Mouse (Mus musculus) midbrain, embryonic 15.5 days (tissue): ENCODE measurements around the gene Zfand2b. TPM values are rescaled to one million over a fixed set of nuclear protein-coding genes. Genes with fewer than 3 reads are reported as not detected.

Source experiments
- ATAC-seq: fragments of 200-750 bp; cut with Nextera tagmentation; replicated peaks from 2 replicates; pipeline ENCODE4 v1.8.0; 2017; ENCODE audit warnings: moderate TSS enrichment
- H3K27ac ChIP-seq: fragments of 300-500 bp; sonication (generic); 2 replicates; pipeline ENCODE4 v1.5.1; 2015; ENCODE audit warnings: mild to moderate bottlenecking, inconsistent platforms
- H3K27me3 ChIP-seq: fragments of 300-500 bp; sonication (generic); replicated peaks from 2 replicates; pipeline ENCODE4 v1.6.1; 2015; ENCODE audit warnings: inconsistent platforms
- H3K36me3 ChIP-seq: fragments of 300-500 bp; sonication (generic); replicated peaks from 2 replicates; pipeline ENCODE4 v1.6.1; 2015; ENCODE audit warnings: inconsistent platforms
- H3K4me1 ChIP-seq: fragments of 300-500 bp; sonication (generic); 2 replicates; pipeline ENCODE4 v1.6.1; 2015; ENCODE audit warnings: inconsistent platforms
- H3K4me2 ChIP-seq: fragments of 300-500 bp; sonication (generic); 2 replicates; pipeline ENCODE4 v1.6.1; 2015; ENCODE audit warnings: inconsistent platforms, mild to moderate bottlenecking, moderate library complexity
- H3K4me3 ChIP-seq: fragments of 300-500 bp; sonication (generic); 2 replicates; pipeline ENCODE4 v1.5.1; 2015; ENCODE audit warnings: mild to moderate bottlenecking, inconsistent platforms
- H3K9ac ChIP-seq: fragments of 300-500 bp; sonication (generic); 2 replicates; pipeline ENCODE4 v1.6.1; 2015; ENCODE audit warnings: mild to moderate bottlenecking, inconsistent platforms
- H3K9me3 ChIP-seq: fragments of 300-500 bp; sonication (generic); 2 replicates; pipeline ENCODE4 v1.6.1; 2016; ENCODE audit warnings: inconsistent platforms
- WGBS: fragments of 180-500 bp; shearing (Covaris S2); methylation state at CpG from one replicate; pipeline ENCODE4 v1.1.7; 2015; ENCODE audit warnings: mixed read lengths; 5-methylcytosine and 5-hydroxymethylcytosine counted together
- polyA plus RNA-seq: library from polyadenylated mRNA; unstranded; fragments of >200 nt; fragmentation: Nextera tagmentation; extraction: Ambion mirVana; gene quantifications from 2 replicates; pipeline ENCODE4 v1.2.1, GENCODE M21; 2015

Gene Zfand2b
- polyA plus RNA-seq, 1 experiment from 2014 or later = 38.3 TPM

GRCm38 (mm10) chr1:75208967-75209678 lies 40.7 kb downstream of the Zfand2b start:
- Histone ChIP-seq H3K4me3 (peak overlapping the region; percentile 20), H3K9ac (peak overlapping the region; percentile 35), H3K36me3 (0 out of 2 replicates have a peak, but pooled peaks cover 11% of the 10 kb centered on the region), H3K27ac (no peak overlapping the region), H3K27me3 (no peaks in the 10 kb centered on the region), H3K4me1 (peaks cover 38% of the 10 kb centered on the region), H3K4me2 (peak overlapping the region; percentile 82), H3K9me3 (no peaks in the 10 kb centered on the region)
- ATAC-seq = no peak
- 14% methylated on average over 34 of the region's 34 CpGs for WGBS

- Histone ChIP-seq H3K4me2 (peak within 1 kb of the TSS; percentile 82), H3K9me3 (no peaks in the 10 kb centered on the region), H3K27me3 (no peaks in the 10 kb centered on the region), H3K4me3 (peak within 1 kb of the TSS; percentile 83), H3K36me3 (peaks cover 16% of the 10 kb centered on the region; the same call in 1 of the 2 replicates), H3K27ac (peak within 1 kb of the TSS; percentile 60; the same call in 1 of the 2 replicates), H3K9ac (peak within 1 kb of the TSS; percentile 95), H3K4me1 (peaks cover 38% of the 10 kb centered on the region)
- 5% methylated on average over 42 of the region's 42 CpGs for WGBS
- ATAC-seq = peak; percentile 96
Observed at GRCm38 (mm10) chr1:75210136-75211087, 42.0 kb downstream of the Zfand2b start, which contains the start of the genes Glb1l and Stk16. Gene Glb1l (minus strand): TSS chr1:75210813. Gene Stk16 (plus strand): TSS chr1:75210838.

- peaks cover 38% of the 10 kb centered on the region for H3K4me1 ChIP-seq
- 11% methylated on average over 17 of the region's 17 CpGs for WGBS
- H3K9me3 ChIP-seq = no peaks in the 10 kb centered on the region
- H3K27me3 ChIP-seq = 0 out of 2 replicates have a peak, but pooled peaks cover 3% of the 10 kb centered on the region
- peak overlapping the region; percentile 83 for H3K4me3 ChIP-seq
- H3K36me3 ChIP-seq = peaks cover 16% of the 10 kb centered on the region; the same call in 1 of the 2 replicates
- H3K27ac ChIP-seq = peak overlapping the region; percentile 60; the same call in 1 of the 2 replicates
- H3K9ac ChIP-seq = peak overlapping the region; percentile 95
- peak overlapping the region; percentile 82 for H3K4me2 ChIP-seq
- ATAC-seq = peak; percentile 11; the same call in 1 of the 2 replicates
Observed at GRCm38 (mm10) chr1:75211141-75211708, 42.8 kb downstream of the Zfand2b start.

GRCm38 (mm10) chr1:75212542-75212941 lies 44.1 kb downstream of the Zfand2b start:
- H3K27ac ChIP-seq = no peak overlapping the region
- H3K9ac ChIP-seq = no peak overlapping the region
- peaks cover 13% of the 10 kb centered on the region for H3K27me3 ChIP-seq
- no peak for ATAC-seq
- H3K4me3 ChIP-seq = no peak overlapping the region
- peaks cover 38% of the 10 kb centered on the region for H3K4me1 ChIP-seq
- WGBS = 91% methylated on average over 4 of the region's 4 CpGs
- H3K9me3 ChIP-seq = no peaks in the 10 kb centered on the region
- H3K36me3 ChIP-seq = peaks cover 16% of the 10 kb centered on the region; the same call in 1 of the 2 replicates
- H3K4me2 ChIP-seq = no peak overlapping the region

- no peak for ATAC-seq
- no peaks in the 10 kb centered on the region for H3K9me3 ChIP-seq
- H3K4me3 ChIP-seq = no peak overlapping the region
- H3K36me3 ChIP-seq = peaks cover 16% of the 10 kb centered on the region; the same call in 1 of the 2 replicates
- no peak overlapping the region for H3K27ac ChIP-seq
- H3K4me2 ChIP-seq = no peak overlapping the region
- peaks cover 38% of the 10 kb centered on the region for H3K4me1 ChIP-seq
- no peak overlapping the region for H3K9ac ChIP-seq
- 89% methylated on average over 7 of the region's 7 CpGs for WGBS
- peaks cover 19% of the 10 kb centered on the region for H3K27me3 ChIP-seq
Observed at GRCm38 (mm10) chr1:75213096-75213495, 44.6 kb downstream of the Zfand2b start.

GRCm38 (mm10) chr1:75214442-75214841 lies 46.0 kb downstream of the Zfand2b start:
- ATAC-seq = no peak
- WGBS = 83% methylated on average over 2 of the region's 2 CpGs
- Histone ChIP-seq H3K27ac (no peak overlapping the region), H3K27me3 (peaks cover 27% of the 10 kb centered on the region), H3K9me3 (no peaks in the 10 kb centered on the region), H3K4me3 (no peak overlapping the region), H3K9ac (no peak overlapping the region), H3K4me2 (no peak overlapping the region), H3K4me1 (peaks cover 39% of the 10 kb centered on the region), H3K36me3 (peaks cover 16% of the 10 kb centered on the region; the same call in 1 of the 2 replicates)

- no peak overlapping the region for H3K4me2 ChIP-seq
- no peak overlapping the region for H3K9ac ChIP-seq
- no peak for ATAC-seq
- H3K27ac ChIP-seq = no peak overlapping the region
- H3K4me3 ChIP-seq = no peak overlapping the region
- peaks cover 39% of the 10 kb centered on the region for H3K4me1 ChIP-seq
- peaks cover 16% of the 10 kb centered on the region; the same call in 1 of the 2 replicates for H3K36me3 ChIP-seq
- peaks cover 31% of the 10 kb centered on the region for H3K27me3 ChIP-seq
- no peaks in the 10 kb centered on the region for H3K9me3 ChIP-seq
- WGBS = 81% methylated on average over 5 of the region's 5 CpGs
Observed at GRCm38 (mm10) chr1:75214886-75215285, 46.4 kb downstream of the Zfand2b start.

- no peaks in the 10 kb centered on the region for H3K9me3 ChIP-seq
- ATAC-seq = no peak
- peaks cover 35% of the 10 kb centered on the region for H3K4me1 ChIP-seq
- peaks cover 40% of the 10 kb centered on the region for H3K27me3 ChIP-seq
- WGBS = 88% methylated on average over 9 of the region's 9 CpGs
- H3K36me3 ChIP-seq = peaks cover 16% of the 10 kb centered on the region; the same call in 1 of the 2 replicates
- H3K4me3 ChIP-seq = no peak overlapping the region
- H3K4me2 ChIP-seq = no peak overlapping the region
- no peak overlapping the region for H3K27ac ChIP-seq
- H3K9ac ChIP-seq = no peak overlapping the region
Observed at GRCm38 (mm10) chr1:75215785-75216184, 47.3 kb downstream of the Zfand2b start.

- H3K27ac ChIP-seq = no peak overlapping the region
- WGBS = 85% methylated on average over 13 of the region's 13 CpGs
Observed at GRCm38 (mm10) chr1:75216797-75217585, 48.5 kb downstream of the Zfand2b start.

GRCm38 (mm10) chr1:75217893-75218226 lies 49.4 kb downstream of the Zfand2b start:
- H3K4me1 ChIP-seq = peaks cover 17% of the 10 kb centered on the region
- peak overlapping the region; percentile 79; the same call in 1 of the 2 replicates for H3K4me2 ChIP-seq
- 6% methylated on average over 6 of the region's 6 CpGs for WGBS
- no peak for ATAC-seq
- peaks cover 11% of the 10 kb centered on the region; the same call in 1 of the 2 replicates for H3K36me3 ChIP-seq
- H3K27ac ChIP-seq = no peak overlapping the region
- H3K4me3 ChIP-seq = no peak overlapping the region
- no peaks in the 10 kb centered on the region for H3K9me3 ChIP-seq
- H3K9ac ChIP-seq = no peak overlapping the region
- peaks cover 56% of the 10 kb centered on the region for H3K27me3 ChIP-seq

More at GRCm38 (mm10) chr1:75216797-75217585, 48.5 kb downstream of the Zfand2b start:
- H3K9ac ChIP-seq = no peak overlapping the region
- peaks cover 26% of the 10 kb centered on the region for H3K4me1 ChIP-seq
- H3K9me3 ChIP-seq = no peaks in the 10 kb centered on the region
- peaks cover 16% of the 10 kb centered on the region; the same call in 1 of the 2 replicates for H3K36me3 ChIP-seq
- no peak overlapping the region for H3K4me3 ChIP-seq
- peaks cover 50% of the 10 kb centered on the region for H3K27me3 ChIP-seq
- no peak overlapping the region for H3K4me2 ChIP-seq
- ATAC-seq = no peak
